Mouse (Mus musculus) megakaryocyte, embryonic 14.5 days (primary cell): Measurements from ENCODE around the gene Pgs1.

Source experiments
- FLI1 ChIP-seq: IDR thresholded peaks from 2 replicates; pipeline ENCODE4 v1.6.1; 2012; ENCODE audit warnings: low read length, inconsistent platforms, mixed read lengths
- GATA1 ChIP-seq: IDR thresholded peaks from 3 replicates; pipeline ENCODE4 v1.6.1; 2012; ENCODE audit warnings: mixed read lengths, low read length, inconsistent platforms, borderline replicate concordance

GRCm38 (mm10) chr11:117963091-117963793 lies 22.9 kb upstream of the Pgs1 start:
- no peak for TF ChIP-seq GATA1
- TF ChIP-seq FLI1: no peak
